Mouse (Mus musculus) heart, adult 2 months (tissue): ENCODE data around the gene Lypd6b.

Source experiments
- CTCF ChIP-seq: fragments of 200-600 bp; IDR thresholded peaks from 2 replicates; pipeline ENCODE4 v1.8.1; 2022; ENCODE audit warnings: antibody characterized with exemption, mild to moderate bottlenecking, moderate library complexity
- POLR2A ChIP-seq: fragments of 200-500 bp; IDR thresholded peaks from 2 replicates; pipeline ENCODE4 v1.6.1; 2011; ENCODE audit warnings: mild to moderate bottlenecking, low read depth, low read length, control low read depth; ENCODE audit not compliant: insufficient read depth

DNA sequence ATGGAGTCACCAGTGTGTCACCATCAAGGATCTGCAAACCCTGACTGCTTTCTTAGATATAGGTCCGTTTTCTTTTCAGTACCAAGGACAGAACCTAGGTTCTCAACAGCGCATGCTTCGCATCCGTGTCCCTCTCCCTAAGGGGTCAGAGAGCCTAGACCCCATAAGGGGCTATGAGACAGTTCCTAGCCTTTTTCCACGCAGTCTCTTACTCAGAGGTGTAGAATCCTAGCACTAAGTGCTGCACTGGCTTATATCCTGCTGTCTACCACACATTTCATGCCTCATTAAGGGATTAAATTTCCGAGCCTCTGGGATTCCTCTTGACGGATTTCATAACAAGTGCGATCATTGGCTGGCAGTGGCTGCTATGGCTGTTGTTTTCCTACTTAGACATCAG is 134.5 kb downstream of the Lypd6b start:
- TF ChIP-seq POLR2A, result no peak
- no peak for TF ChIP-seq CTCF
